Mouse (Mus musculus) lung, adult 2 months (tissue): ENCODE measurements around the gene Mpped1.

ENCODE experiments used
- CTCF ChIP-seq: fragments of 200-500 bp; IDR thresholded peaks from 2 replicates; pipeline ENCODE4 v1.5.1; 2011; ENCODE audit warnings: mild to moderate bottlenecking, low read length, control low read depth; ENCODE audit not compliant: insufficient read depth
- POLR2A ChIP-seq: fragments of 200-500 bp; IDR thresholded peaks from 2 replicates; pipeline ENCODE4 v1.6.1; 2011; ENCODE audit warnings: low read depth, mild to moderate bottlenecking, control low read depth, low read length, borderline replicate concordance; ENCODE audit errors: extremely low read depth

GRCm38 (mm10) chr15:83772953-83773352, 6.3 kb upstream of the Mpped1 start:
- no peak for TF ChIP-seq POLR2A
- TF ChIP-seq CTCF = no peak
